Mouse (Mus musculus): Measurements from ENCODE around the gene Neu4.

DNA sequence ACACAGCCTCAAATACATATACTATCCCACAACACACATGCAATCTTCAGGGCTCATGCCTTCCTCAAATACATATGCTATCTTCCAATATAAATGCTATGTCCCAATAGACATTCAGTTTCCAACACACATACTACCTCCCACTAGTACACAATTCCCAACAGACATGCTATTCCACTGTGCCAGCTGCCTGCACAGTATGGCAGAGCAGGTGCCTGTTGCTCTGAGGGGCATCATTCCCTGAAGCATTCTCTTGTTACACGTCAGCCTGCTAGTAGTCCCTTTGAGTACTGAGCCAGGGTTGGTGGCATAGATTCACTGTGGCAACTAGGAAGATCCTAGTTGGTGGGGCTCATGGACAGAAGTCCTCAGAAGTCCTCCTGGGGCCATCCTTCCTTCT, 34.2 kb downstream of the Neu4 start:
- TF ChIP-seq POLR2A (IDR thresholded peaks at IDR 0.05; ENCODE audit: borderline replicate concordance, control insufficient read depth, low read depth, low read length) (no peak), CTCF (IDR thresholded peaks at IDR 0.05; ENCODE audit: control insufficient read depth, insufficient read depth, low read length) (no peak)
